Mouse (Mus musculus) heart, adult 10 weeks (tissue): ENCODE data around the gene Fli1. TPM values are rescaled to one million over a fixed set of nuclear protein-coding genes. Genes with fewer than 3 reads are reported as not detected.

ENCODE experiments used
- polyA plus RNA-seq: library from polyadenylated mRNA; stranded (reverse); fragments of 350-450 nt; fragmentation: Illumina TruSeq; extraction: RNeasy Lipid Tissue Mini Kit (QIAGEN cat#74804); gene quantifications from one replicate; pipeline ENCODE4 v1.2.3, GENCODE M21; 2014; ENCODE audit warnings: low read depth, low replicate concordance

Gene Fli1
- 11.9 TPM for polyA plus RNA-seq

DNA sequence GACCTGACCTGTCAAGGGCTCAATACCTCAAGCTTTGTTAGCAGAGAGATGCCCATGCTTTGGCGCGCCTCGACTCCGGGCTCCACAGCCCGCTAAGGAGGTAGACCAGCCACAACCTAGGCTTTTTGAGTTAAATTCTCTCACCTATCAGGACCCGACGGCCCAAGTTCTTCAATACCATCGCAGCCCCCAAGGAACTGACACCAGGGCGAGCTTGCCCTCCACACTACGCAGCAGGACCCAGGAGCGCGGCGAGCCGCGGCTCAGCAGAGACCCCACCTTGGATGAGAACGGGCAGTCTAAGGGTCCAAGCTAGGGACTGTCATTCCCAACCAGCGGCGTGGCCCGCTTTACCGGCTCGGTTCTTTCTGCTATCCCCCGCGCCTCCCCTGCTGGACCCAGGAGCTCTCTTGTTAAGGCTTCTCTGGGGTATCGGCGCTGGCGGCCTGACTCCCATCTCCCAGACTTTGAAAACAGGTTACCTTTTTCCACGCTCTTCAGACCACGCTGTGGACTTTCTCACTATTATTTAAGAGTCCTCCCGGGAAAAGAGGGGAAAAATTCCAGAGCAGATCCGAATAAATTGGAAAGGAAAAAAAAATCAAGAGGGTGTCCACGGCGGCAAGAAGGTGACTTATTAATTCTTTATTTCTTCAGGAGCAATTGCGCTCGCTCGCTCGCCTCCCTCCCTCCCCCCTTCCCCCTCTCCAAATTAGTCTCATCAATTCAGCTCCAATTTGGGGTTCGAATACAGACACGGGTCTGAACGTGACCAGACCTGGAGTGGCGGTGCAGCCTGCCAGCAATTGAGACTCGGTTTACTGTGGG is at the start of gene Fli1:
Gene Fli1 (minus strand): TSS at position 650 of the 828 bp plus-strand sequence.

Other genes starting within 250 kb of the Fli1 start
- gene Kcnj5, start 198.5 kb downstream of the Fli1 start, polyA plus RNA-seq, result 72.0 TPM
- gene Kcnj1, start 170.4 kb downstream of the Fli1 start, polyA plus RNA-seq, result not detected
- 27.9 TPM for gene Ets1, start 93.4 kb upstream of the Fli1 start, polyA plus RNA-seq